Mouse (Mus musculus) heart, postnatal 0 days (tissue): ENCODE measurements around the gene Creld2.

Experiments
- CTCF ChIP-seq: IDR thresholded peaks from 2 replicates; pipeline ENCODE4 v1.5.1; 2016; ENCODE audit warnings: antibody characterized with exemption, control low read depth, low read depth
- EP300 ChIP-seq: IDR thresholded peaks from 2 replicates; pipeline ENCODE4 v1.6.1; 2016; ENCODE audit warnings: antibody characterized with exemption, low read depth

DNA sequence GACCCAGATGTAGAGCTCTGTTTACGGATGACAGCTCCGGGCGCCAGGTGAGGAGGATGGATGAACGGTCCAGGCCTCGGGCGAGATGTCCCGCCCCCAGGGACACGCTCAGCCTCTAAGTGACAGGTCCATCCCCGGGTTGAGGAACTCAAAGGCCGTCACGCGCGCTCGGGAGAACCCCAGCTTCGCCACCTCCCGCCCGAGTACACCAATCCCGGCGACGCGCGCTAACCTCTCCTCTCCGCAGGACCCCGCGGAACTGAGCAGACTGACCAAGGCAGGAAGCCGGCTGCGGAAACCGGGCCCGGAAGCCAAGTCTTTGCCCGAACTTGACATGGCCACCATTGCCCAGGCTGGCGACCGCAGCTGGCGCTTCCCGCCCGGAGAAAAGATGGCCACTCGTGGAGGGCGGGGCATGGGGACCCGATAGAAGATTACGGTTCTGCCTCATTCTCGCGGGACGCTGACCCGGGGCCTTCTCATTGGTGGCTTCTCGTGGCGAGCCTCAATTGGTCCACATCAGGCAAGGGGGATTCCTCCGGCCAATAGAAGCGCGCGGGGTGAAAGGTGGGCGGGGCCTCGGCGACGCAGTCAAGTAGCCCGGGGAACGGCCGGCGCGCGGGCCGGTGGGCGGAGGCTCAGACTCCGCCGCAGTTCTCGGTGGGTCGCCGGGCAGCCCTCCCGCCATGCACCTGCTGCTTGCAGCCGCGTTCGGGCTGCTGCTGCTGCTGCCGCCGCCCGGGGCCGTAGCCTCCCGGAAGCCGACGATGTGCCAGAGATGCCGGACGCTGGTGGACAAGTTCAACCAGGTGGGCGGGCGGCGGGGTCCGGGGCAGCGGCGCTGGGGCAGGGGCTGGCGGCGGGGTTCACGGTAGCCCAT lies at the start of gene Creld2, which contains the start of gene Alg12:
- TF ChIP-seq CTCF: no peak
- peak; percentile 95 for TF ChIP-seq EP300
